Comparison of ENCODE assay signal across 23 mouse cellular contexts in genomic region chr5:121100886-121101580, GRCm38 (mm10).
A peak's percentile ranks its signal among the peaks of the same experiment; 100 is the strongest.
DNase-seq lines count a peak whose midpoint lies in the region; ATAC-seq lines count a peak whose summit lies in the region.
"Had no signal": no experiment of that assay in that cellular context is flagged by ENCODE, and none has a peak within 500 bp of the region (broad histone marks: within the 10 kb centered on the region; RNA-seq: fewer than 3 reads in every experiment).

No protein-coding gene starts in this region.

- no peak for ATAC-seq in midbrain, embryonic 11.5 days (ENCODE audit: low FRiP score)
- no peak for ATAC-seq in midbrain, embryonic 14.5 days (ENCODE audit: low FRiP score, low TSS enrichment)
- ATAC-seq: forebrain, postnatal 0 days; intestine, postnatal 0 days; midbrain, embryonic 16.5 days had no signal

- WGBS in midbrain, embryonic 11.5 days = 83% methylated on average over 9 of the region's 9 CpGs
- WGBS in midbrain, embryonic 14.5 days = 87% methylated on average over 9 of the region's 9 CpGs

- no peak overlapping the region for H3K4me2 ChIP-seq in midbrain, embryonic 11.5 days
- no peak overlapping the region for H3K4me2 ChIP-seq in midbrain, embryonic 14.5 days (ENCODE audit: low read length)
- H3K4me2 ChIP-seq: liver, embryonic 15.5 days; lung, embryonic 15.5 days had no signal

- H3K36me3 ChIP-seq in midbrain, embryonic 11.5 days (ENCODE audit: control insufficient read depth, insufficient read depth, low read length) = no peaks in the 10 kb centered on the region
- H3K36me3 ChIP-seq in midbrain, embryonic 14.5 days (ENCODE audit: control insufficient read depth, insufficient read depth, low read length) = no peaks in the 10 kb centered on the region
- H3K36me3 ChIP-seq: forebrain, embryonic 10.5 days; hindbrain, embryonic 10.5 days; limb, embryonic 10.5 days; liver, embryonic 15.5 days; lung, embryonic 15.5 days had no signal

- no peaks in the 10 kb centered on the region for H3K4me1 ChIP-seq in midbrain, embryonic 11.5 days (ENCODE audit: control insufficient read depth, insufficient read depth, low read length)
- H3K4me1 ChIP-seq in midbrain, embryonic 14.5 days (ENCODE audit: control insufficient read depth, insufficient read depth, low read length) = no peaks in the 10 kb centered on the region
- H3K4me1 ChIP-seq: forebrain, embryonic 10.5 days; limb, embryonic 10.5 days; liver, embryonic 15.5 days; lung, embryonic 15.5 days had no signal

- no peaks in the 10 kb centered on the region for H3K27me3 ChIP-seq in midbrain, embryonic 11.5 days (ENCODE audit: control insufficient read depth, insufficient read depth, low read length)
- no peaks in the 10 kb centered on the region for H3K27me3 ChIP-seq in midbrain, embryonic 14.5 days (ENCODE audit: control insufficient read depth, insufficient read depth, low read length)
- H3K27me3 ChIP-seq: liver, embryonic 15.5 days; lung, embryonic 15.5 days had no signal

- H3K4me3 ChIP-seq in midbrain, embryonic 11.5 days (ENCODE audit: low read depth, low read length) = no peak overlapping the region
- H3K4me3 ChIP-seq in midbrain, embryonic 14.5 days (replicated peaks; ENCODE audit: low read depth, low read length) = no peak overlapping the region
- H3K4me3 ChIP-seq: forebrain, embryonic 10.5 days; hindbrain, embryonic 10.5 days; limb, embryonic 10.5 days; liver, embryonic 15.5 days; lung, embryonic 15.5 days; myocyte had no signal

- DNase-seq in midbrain, embryonic 11.5 days (ENCODE audit: low spot score, missing footprints) = peak; percentile 23
- no peak for DNase-seq in midbrain, embryonic 14.5 days
- peak; percentile 93 for DNase-seq in cerebellum, adult 11-12 months
- DNase-seq in cerebellum, postnatal 10 days = peak; percentile 86 to 90
- no peak for DNase-seq in spleen, adult 12 weeks (ENCODE audit: low spot score)
- DNase-seq in spleen, postnatal 10 days (ENCODE audit: low spot score in 2 of 2) = no peak
- DNase-seq in right cerebral cortex, postnatal 14 days = no peak
- DNase-seq: adrenal gland, postnatal 36 days; forebrain, postnatal 0 days; gastrocnemius, postnatal 14 days; kidney, postnatal 4 days; layer of hippocampus, adult 9-11 months; liver; lung, postnatal 4 days; right cerebral cortex, postnatal 4 days had no signal

- no peaks in the 10 kb centered on the region for H3K9me3 ChIP-seq in midbrain, embryonic 11.5 days (ENCODE audit: control insufficient read depth, low read length)
- H3K9me3 ChIP-seq in midbrain, embryonic 14.5 days (ENCODE audit: control insufficient read depth, low read length) = no peaks in the 10 kb centered on the region
- H3K9me3 ChIP-seq: forebrain, embryonic 10.5 days; hindbrain, embryonic 10.5 days; limb, embryonic 10.5 days; liver, embryonic 15.5 days; lung, embryonic 15.5 days had no signal

- no peak overlapping the region for H3K27ac ChIP-seq in midbrain, embryonic 11.5 days (ENCODE audit: low read depth, low read length)
- H3K27ac ChIP-seq in midbrain, embryonic 14.5 days (replicated peaks; ENCODE audit: low read depth, low read length) = no peak overlapping the region
- H3K27ac ChIP-seq: forebrain, embryonic 10.5 days; hindbrain, embryonic 10.5 days; limb, embryonic 10.5 days; liver, embryonic 15.5 days; lung, embryonic 15.5 days had no signal

- H3K9ac ChIP-seq in midbrain, embryonic 11.5 days (ENCODE audit: low read length) = no peak overlapping the region
- H3K9ac ChIP-seq in midbrain, embryonic 14.5 days (replicated peaks; ENCODE audit: low read length) = no peak overlapping the region
- H3K9ac ChIP-seq: forebrain, postnatal 0 days; liver, embryonic 15.5 days; lung, embryonic 15.5 days had no signal

Comparison
In these comparisons a context has a peak if more than half of its experiments do, and no peak if none do; other contexts are left out.
1. DNase-seq: peak in midbrain, embryonic 11.5 days (single experiment), cerebellum, adult 11-12 months (single experiment) and cerebellum, postnatal 10 days (2 of 2); none in midbrain, embryonic 14.5 days (single experiment), spleen, adult 12 weeks (single experiment), spleen, postnatal 10 days (0 of 2) and right cerebral cortex, postnatal 14 days (single experiment).